Mouse (Mus musculus): ENCODE results near the gene Ptprn2. TPM values are rescaled to one million over a fixed set of nuclear protein-coding genes. Genes with fewer than 3 reads are reported as not detected.

Gene Ptprn2
- polyA plus RNA-seq, 1 experiment: not detected

DNA sequence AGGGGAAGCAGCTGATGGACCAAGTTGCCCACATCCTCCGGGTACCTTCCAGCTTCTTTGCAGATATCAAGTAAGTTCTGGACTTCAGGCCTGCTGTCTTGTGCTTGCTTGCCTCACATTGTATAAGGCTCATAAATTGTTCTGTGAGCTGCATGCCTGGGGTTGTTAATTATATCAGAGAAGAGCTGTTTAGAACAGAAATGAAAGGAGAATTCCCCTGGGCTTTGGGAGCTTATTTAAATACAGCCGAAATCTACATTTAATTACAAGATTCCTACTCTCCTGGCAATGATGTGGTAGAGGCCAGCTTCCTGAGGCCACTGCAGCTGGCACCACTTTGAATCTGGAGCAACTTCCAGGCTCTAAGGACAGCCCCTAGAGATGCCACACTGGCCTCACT is 403.3 kb downstream of the Ptprn2 start:
- Histone ChIP-seq H3K27ac (ENCODE audit: insufficient read depth, low read depth, low read length) (no peak overlapping the region), H3K4me1 (ENCODE audit: control insufficient read depth, insufficient read depth, low read length) (no peaks in the 10 kb centered on the region), H3K4me3 (ENCODE audit: insufficient read depth, low read length) (no peak overlapping the region)
- TF ChIP-seq CTCF (IDR thresholded peaks at IDR 0.05; ENCODE audit: low read depth, low read length) (no peak), POLR2A (IDR thresholded peaks at IDR 0.05; ENCODE audit: borderline replicate concordance, low read depth, low read length) (no peak)

DNA sequence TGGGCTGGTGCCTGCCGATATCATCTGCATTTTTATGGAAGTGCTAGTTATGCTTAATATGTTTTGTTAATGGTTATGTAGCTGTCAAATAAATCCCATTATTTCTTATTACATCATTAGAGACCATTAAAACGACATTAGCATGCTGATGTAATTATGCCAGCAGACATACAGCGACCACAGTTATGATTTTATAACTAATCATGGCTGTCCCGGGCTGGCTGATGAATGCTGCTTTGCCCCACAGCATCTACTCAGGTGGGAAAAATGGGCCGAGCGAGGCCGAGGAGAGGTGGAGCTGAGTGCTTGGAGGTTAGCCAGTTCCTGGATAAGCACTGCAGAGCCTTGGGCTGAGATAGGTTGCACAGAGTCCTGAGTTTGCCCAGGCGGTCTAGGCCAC is 407.1 kb downstream of the Ptprn2 start:
- TF ChIP-seq POLR2A (IDR thresholded peaks at IDR 0.05; ENCODE audit: borderline replicate concordance, low read depth, low read length) (no peak), CTCF (IDR thresholded peaks at IDR 0.05; ENCODE audit: low read depth, low read length) (no peak)
- H3K4me3 ChIP-seq (ENCODE audit: insufficient read depth, low read length): no peak overlapping the region
- H3K27ac ChIP-seq (ENCODE audit: insufficient read depth, low read depth, low read length): no peak overlapping the region
- no peaks in the 10 kb centered on the region for H3K4me1 ChIP-seq (ENCODE audit: control insufficient read depth, insufficient read depth, low read length)

DNA sequence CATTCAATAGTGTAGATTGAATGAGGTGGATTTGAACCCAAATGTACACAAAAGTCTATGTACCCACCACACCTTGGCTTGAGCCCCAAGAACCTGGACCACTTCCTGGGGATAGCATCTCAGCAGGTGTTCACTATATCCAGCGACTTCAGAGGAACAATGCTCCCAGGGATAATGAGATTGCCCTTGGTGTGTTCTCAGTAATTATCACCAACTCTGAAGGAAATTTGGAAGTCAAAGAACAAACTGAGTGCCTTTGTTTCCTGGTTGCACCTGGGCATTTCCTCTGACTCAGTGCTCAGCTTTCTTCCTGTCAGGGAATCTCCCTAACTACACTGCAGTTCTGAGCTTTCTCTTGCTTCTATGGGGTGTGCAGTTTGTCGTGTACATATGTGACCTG is 411.1 kb downstream of the Ptprn2 start:
- Histone ChIP-seq H3K27ac (ENCODE audit: insufficient read depth, low read depth, low read length) (no peak overlapping the region), H3K4me1 (ENCODE audit: control insufficient read depth, insufficient read depth, low read length) (no peaks in the 10 kb centered on the region), H3K4me3 (ENCODE audit: insufficient read depth, low read length) (no peak overlapping the region)
- TF ChIP-seq POLR2A (IDR thresholded peaks at IDR 0.05; ENCODE audit: borderline replicate concordance, low read depth, low read length): no peak

DNA sequence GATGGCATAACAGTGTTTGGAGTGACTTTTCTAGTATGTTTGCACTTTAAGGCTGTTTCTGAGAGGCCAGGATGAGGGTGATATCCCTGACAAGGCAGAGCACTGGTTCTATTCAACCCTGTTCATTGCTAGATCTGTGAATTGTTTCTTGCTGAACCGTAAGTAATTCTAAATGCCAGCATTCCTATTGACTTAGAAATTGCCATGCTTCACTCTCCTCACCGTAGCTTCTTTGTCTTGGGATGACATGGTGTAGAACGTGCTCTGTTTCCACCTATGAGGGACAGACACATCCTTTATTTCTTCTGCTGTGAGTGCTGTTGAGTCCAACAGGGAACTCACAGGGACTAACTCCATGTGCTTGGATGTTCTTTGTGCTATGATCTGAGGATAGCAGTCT is 416.3 kb downstream of the Ptprn2 start:
- H3K4me3 ChIP-seq (ENCODE audit: insufficient read depth, low read length): no peak overlapping the region
- no peak overlapping the region for H3K27ac ChIP-seq (ENCODE audit: insufficient read depth, low read depth, low read length)
- TF ChIP-seq POLR2A (IDR thresholded peaks at IDR 0.05; ENCODE audit: borderline replicate concordance, low read depth, low read length) (no peak), CTCF (IDR thresholded peaks at IDR 0.05; ENCODE audit: low read depth, low read length) (no peak)
- H3K4me1 ChIP-seq (ENCODE audit: control insufficient read depth, insufficient read depth, low read length): no peaks in the 10 kb centered on the region

DNA sequence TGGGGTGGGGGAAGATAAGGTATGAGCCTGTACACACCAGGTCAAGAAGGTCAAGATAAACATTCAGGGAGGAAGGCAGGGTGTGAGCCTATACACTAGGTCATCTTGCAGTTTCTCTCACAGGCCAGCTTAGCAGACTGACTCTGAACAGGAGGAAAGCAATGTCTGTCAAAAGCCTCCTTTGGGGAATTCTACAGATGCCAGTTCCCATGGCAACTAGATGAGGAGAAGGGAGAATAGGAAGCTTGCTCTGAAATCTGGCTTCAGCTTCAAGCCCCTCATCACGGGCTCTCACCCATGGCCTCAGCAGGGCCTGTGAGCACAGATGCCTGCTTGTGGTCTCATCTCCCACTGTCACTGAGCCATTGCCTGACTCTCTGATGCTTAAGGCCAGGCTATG is 421.9 kb downstream of the Ptprn2 start:
- no peaks in the 10 kb centered on the region for H3K4me1 ChIP-seq (ENCODE audit: control insufficient read depth, insufficient read depth, low read length)
- TF ChIP-seq CTCF (IDR thresholded peaks at IDR 0.05; ENCODE audit: low read depth, low read length) (no peak), POLR2A (IDR thresholded peaks at IDR 0.05; ENCODE audit: borderline replicate concordance, low read depth, low read length) (no peak)
- no peak overlapping the region for H3K4me3 ChIP-seq (ENCODE audit: insufficient read depth, low read length)
- H3K27ac ChIP-seq (ENCODE audit: insufficient read depth, low read depth, low read length): no peak overlapping the region

DNA sequence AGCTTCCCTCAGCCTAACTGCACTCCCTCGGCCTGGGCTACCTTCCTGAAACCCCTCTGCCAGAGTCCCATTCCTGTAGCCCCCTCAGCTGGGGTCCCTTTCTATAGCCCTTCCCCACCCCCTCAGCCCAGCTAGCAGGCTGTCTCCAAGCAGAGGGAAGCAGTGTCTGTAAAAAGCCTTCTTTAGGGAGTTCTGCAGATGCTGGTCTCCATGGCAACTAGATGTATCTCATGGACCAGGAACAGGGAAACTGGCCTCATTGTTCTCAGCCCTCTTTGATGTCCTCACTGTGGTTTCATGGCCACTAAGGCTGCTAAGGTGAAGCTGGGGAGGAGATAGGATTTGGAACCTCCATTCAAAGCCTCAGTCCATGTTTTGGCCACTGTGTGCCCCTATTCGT is 423.1 kb downstream of the Ptprn2 start:
- TF ChIP-seq CTCF (IDR thresholded peaks at IDR 0.05; ENCODE audit: low read depth, low read length) (no peak), POLR2A (IDR thresholded peaks at IDR 0.05; ENCODE audit: borderline replicate concordance, low read depth, low read length) (no peak)
- H3K4me3 ChIP-seq (ENCODE audit: insufficient read depth, low read length): no peak overlapping the region
- no peak overlapping the region for H3K27ac ChIP-seq (ENCODE audit: insufficient read depth, low read depth, low read length)
- H3K4me1 ChIP-seq (ENCODE audit: control insufficient read depth, insufficient read depth, low read length): no peaks in the 10 kb centered on the region

DNA sequence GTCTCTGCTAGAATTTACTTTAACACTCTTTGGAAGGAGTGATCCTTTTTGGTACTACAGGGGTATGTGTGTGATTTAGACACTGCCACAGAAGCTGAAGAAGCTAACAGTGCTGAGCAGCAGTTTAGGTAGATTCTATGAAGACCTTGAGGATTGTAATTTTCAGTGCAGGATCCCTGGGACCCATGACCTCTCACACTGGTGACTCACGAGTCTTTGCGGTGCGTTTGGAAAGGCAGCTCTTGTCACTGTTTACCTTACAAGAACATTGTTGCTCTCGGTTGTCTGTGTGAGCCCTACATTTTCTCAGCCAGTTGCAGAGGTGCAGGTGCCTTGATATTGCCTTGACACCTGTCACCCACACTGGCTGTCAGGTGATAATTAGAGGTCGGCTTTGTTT is 431.3 kb downstream of the Ptprn2 start:
- Histone ChIP-seq H3K27ac (ENCODE audit: insufficient read depth, low read depth, low read length) (no peak overlapping the region), H3K4me1 (ENCODE audit: control insufficient read depth, insufficient read depth, low read length) (no peaks in the 10 kb centered on the region), H3K4me3 (ENCODE audit: insufficient read depth, low read length) (no peak overlapping the region)
- TF ChIP-seq CTCF (IDR thresholded peaks at IDR 0.05; ENCODE audit: low read depth, low read length): no peak

DNA sequence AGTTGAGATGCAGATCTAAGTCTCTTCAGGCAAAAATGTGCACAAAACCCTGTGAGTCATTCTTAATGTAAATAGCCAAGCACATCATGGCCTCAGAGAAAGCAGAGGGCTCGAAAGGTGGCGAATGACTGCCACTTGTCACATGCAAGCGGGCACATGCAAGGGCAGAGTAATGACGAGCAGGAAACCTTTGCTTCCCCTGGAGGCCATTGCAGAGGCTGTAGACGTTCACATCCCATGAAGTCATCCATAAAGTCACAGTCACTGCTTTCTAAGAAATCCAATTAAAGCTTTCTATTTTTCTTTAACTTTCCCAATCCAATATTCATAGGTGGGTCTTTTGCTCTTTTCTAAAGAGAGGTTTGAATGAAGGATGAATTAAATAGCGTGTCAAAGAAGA is 433.7 kb downstream of the Ptprn2 start:
- Histone ChIP-seq H3K27ac (ENCODE audit: insufficient read depth, low read depth, low read length) (no peak overlapping the region), H3K4me3 (ENCODE audit: insufficient read depth, low read length) (no peak overlapping the region), H3K4me1 (ENCODE audit: control insufficient read depth, insufficient read depth, low read length) (no peaks in the 10 kb centered on the region)
- no peak for TF ChIP-seq POLR2A (IDR thresholded peaks at IDR 0.05; ENCODE audit: borderline replicate concordance, low read depth, low read length)
- TF ChIP-seq CTCF (IDR thresholded peaks at IDR 0.05; ENCODE audit: low read depth, low read length): no peak

DNA sequence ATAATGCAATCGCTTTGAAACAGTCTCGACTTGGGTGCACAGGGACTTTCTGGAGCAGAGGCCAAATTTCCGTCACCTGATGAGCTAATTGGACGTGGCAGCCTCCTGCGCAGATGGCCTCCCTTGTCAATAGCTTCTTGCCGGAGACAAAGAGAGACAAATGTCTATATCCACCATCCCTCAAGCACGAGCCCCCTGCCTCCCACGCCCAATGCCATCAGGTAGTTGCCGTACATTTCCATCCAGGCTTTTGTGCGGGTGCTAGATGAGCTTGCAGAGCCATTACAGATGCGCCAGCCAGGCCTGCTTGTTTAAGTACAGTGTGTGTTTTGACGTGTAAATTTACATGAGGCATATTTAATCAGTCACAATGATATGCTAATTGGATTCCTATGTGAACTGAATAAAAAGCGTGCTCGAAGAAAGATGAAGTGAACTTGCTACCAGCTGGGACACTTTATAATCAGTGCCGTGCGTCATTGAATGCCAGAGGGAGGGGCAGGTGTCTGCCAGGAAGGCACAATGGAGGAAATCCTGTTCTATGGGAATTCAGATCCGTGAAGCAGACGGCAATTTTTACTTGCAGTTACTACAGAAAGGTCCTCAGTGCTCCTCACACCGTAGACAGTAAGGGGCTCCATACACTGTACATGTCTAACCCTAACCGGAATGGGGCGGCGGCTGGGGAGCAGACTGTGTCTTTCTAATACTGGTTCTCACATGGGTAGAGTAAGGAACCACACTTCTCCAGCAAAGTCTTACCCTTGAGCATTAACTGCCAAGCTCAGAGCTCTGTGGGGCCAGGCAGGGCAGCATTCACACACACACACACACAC is 434.4 kb downstream of the Ptprn2 start:
- TF ChIP-seq CTCF (IDR thresholded peaks at IDR 0.05; ENCODE audit: low read depth, low read length) (no peak), POLR2A (IDR thresholded peaks at IDR 0.05; ENCODE audit: borderline replicate concordance, low read depth, low read length) (no peak)
- Histone ChIP-seq H3K27ac (ENCODE audit: insufficient read depth, low read depth, low read length) (no peak overlapping the region), H3K4me1 (ENCODE audit: control insufficient read depth, insufficient read depth, low read length) (no peaks in the 10 kb centered on the region), H3K4me3 (ENCODE audit: insufficient read depth, low read length) (no peak overlapping the region)

DNA sequence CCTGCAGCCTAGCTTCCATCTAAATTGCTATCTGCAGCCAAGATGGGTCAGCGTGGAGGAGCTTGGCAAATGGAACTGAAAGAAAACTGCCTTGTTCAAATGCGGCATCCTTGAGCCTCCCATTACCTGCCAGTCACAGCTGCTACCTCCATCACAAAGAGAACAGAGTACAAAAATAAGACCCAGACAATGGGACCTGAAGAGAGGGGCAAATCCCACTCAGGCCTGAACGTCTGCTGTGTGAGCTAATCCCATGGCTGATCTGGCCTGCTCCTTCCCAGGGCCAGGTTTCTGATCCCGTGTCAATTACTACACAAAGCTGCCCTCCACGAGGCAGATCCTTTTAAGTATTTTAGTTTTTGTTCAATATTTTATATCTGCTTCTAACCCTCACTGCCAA is 441.6 kb downstream of the Ptprn2 start:
- Histone ChIP-seq H3K27ac (ENCODE audit: insufficient read depth, low read depth, low read length) (no peak overlapping the region), H3K4me1 (ENCODE audit: control insufficient read depth, insufficient read depth, low read length) (no peaks in the 10 kb centered on the region), H3K4me3 (ENCODE audit: insufficient read depth, low read length) (no peak overlapping the region)
- TF ChIP-seq POLR2A (IDR thresholded peaks at IDR 0.05; ENCODE audit: borderline replicate concordance, low read depth, low read length) (no peak), CTCF (IDR thresholded peaks at IDR 0.05; ENCODE audit: low read depth, low read length) (no peak)

Measured in bone marrow macrophage, adult 2 months (primary cell).